Mouse (Mus musculus): ENCODE results near the gene Mfng.

The Mfng gene

DNA sequence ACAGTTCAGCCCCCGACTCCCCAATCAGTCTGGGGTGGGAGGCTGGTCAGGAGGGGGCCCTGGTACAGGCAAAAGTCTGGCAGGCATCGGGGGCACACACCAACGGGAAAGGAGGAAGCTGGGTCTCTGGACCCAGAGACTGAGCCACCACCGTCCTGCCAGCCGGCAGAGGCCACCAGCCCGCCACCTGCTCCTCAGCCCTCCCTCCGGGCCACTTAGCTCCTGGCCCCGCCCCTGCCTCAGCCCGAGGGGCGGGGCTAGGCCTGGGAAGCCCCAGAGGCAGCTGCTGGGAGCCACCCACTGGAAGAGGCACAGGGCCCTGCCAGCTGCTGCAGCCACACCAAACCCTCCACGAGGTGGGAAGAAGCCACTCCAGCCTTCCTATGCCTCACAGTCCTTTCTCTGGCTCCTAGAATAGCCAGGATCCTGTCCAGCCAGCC, at the start of gene Mfng:
TSS of gene Mfng (minus strand) at position 186 of the 440 bp plus-strand sequence.
- peak; percentile 93 for DNase-seq (ENCODE audit: low read depth)

DNA sequence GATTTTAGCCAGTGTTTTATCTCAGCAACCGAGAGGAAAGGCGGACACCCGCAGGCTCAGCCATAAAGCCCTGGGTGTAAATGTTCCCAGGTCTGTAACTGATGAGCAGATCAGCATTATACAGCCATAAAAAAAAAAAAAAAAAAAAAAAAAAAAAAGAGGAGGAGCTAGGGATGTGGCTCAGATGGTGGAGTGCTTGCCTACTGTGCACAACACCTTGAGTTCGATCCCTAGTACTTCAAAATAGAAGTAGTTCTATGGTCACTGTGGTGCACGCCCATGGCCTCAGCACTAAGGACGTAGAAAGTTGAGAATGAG, 42.8 kb upstream of the Mfng start:
- DNase-seq (ENCODE audit: low read depth): no peak

DNA sequence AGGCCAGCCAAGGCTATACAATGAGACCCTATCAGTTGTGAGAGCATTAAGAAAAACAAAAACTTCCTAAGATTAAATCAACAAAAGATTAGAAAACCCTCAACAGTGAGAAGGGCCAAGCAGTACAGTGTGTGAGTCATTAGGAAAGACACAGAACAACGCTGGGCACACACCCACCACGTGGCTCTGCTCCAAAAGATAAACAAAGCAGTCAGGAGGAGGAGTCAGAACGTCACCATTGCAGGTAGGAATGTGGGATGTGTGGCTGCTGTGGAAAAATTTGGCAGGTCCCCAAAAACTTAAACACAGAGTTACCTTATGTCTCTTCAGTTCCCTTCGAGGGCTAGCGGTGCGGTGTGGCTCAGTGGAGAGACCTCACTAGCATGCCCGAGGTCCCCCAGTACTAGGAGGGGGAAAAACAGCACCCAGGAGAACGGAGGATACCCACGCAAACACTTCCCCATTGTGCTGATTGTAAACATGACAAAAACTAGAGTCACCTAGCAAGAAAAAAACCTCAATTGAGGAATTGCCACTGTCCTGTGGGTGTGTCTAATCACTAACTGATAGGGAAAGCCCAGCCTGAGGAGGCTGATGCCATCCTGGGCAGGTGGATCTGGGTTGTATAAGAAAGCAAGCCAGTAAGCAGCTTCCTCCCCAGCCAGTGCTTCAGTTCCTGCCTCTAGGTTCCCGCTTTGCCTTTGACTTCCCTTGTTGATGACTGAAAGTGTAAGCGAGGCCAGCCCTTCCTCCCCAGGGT, 42.2 kb upstream of the Mfng start:
- DNase-seq (ENCODE audit: low read depth): peak; percentile 21

DNA sequence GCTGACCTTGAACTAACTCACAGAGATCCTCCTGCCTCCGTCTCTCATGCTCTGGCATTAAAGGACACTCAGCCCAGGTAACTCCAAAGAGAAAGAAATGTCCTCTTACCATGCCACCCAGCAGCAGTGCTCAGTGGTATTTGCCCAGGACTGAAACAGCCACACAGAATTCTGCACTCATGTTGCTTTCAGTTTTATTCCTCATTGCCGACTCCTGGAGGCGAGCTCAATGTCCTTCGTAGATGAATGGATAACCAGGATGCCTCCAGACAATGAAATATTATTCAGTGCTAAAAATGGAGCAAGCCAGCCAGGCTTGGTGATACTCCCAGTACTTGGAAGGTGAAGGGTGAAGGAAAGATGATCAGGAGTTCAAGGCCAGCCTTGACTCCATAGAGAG, 40.3 kb upstream of the Mfng start:
- DNase-seq (ENCODE audit: low read depth): no peak

DNA sequence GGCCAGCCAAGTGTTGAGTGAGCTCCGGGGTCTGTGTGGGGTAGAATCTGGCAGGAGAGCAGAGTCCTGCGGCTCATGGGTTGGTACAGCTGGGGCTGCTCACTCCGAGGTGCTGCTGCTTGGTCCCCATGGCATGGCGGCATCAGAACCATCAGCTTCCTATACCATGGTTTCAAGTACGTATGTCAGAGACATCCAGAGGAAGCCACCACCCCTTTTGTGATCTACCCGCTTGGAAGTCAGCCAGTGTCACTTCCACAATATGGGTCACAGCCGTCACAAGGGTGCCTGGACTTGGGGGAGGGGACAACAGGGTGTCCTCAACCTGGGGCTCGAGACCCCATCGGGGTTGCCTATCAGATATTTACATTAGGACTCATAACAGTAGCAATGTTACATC, 36.9 kb upstream of the Mfng start:
- no peak for DNase-seq (ENCODE audit: low read depth)

DNA sequence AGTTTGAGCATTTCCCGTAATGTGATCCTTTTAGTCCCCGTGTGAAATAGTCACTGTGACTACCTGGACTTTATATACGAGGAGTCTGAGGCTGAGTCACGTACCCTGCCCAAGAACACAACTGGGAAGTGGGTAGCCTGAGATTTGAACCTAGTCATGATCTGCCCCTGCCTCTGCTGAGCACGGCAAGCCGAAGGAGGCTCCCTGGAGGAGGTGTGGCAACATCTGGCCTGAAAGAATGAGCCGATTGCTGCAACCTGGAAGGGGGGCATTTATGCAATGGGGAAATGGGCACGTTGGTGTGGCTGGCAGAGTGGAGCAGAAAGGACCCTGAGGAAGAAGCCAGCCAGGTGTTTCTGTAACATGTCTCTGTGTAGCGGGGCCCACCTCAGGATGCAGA, 36.5 kb upstream of the Mfng start:
- no peak for DNase-seq (ENCODE audit: low read depth)

DNA sequence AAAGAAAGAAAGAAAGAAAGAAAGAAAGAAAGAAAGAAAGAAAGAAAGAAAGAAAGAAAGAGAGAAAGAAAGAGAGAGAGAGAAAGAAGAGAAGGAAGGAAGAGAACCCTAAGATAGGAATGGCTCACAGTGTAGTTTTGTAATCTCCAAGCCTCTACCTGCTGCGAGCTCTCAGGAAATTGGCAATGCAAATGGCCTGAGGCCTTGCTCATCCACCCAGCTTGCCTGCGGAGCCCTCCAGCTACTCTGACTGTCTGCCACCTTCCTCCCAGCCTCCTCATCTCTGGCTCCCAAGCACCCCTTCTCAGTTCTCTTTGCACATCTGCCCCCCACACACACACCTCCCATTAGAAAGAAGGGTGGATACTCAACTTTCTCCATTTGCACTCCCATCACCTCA, 35.7 kb upstream of the Mfng start:
- DNase-seq (ENCODE audit: low read depth): no peak

DNA sequence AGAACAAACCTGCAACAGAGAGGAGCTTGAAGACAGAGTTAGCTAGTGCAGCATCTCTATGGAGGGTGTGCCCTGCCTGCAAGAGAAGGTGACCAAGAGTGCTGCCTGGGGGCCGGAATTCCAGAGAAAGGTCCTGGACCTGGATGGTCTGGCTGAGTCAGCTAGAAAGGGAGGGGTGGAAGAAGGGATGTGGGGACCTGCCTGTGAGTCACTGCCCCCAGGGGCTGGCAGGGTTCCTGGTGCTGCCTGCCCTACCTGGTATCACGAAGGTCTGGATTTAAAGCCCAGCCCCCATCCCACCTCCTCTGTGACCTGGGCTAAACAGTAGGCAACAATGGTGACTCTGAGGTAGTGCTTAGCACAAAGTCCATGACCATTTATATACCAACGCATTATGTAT, 33.9 kb upstream of the Mfng start:
- no peak for DNase-seq (ENCODE audit: low read depth)

DNA sequence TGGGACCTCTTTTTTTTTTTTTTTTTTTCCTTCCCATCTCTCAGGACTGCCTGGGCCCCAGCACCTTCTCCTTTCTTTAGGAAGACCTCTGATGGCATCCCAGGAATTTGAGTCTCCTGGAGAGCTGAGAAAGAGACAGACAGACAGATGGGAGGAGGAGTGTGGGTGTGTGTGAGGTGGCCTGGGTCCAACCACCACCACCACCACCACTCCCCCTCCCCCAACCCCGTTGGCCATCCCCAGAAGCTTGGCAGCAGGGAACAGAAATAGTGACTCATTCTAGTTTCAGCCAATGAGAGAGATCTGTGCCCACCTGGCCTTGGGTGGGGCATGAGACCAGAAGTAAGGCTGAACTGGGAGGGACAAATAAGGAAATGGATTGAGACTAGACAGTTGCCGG, 33.3 kb upstream of the Mfng start:
- DNase-seq (ENCODE audit: low read depth): peak; percentile 24

DNA sequence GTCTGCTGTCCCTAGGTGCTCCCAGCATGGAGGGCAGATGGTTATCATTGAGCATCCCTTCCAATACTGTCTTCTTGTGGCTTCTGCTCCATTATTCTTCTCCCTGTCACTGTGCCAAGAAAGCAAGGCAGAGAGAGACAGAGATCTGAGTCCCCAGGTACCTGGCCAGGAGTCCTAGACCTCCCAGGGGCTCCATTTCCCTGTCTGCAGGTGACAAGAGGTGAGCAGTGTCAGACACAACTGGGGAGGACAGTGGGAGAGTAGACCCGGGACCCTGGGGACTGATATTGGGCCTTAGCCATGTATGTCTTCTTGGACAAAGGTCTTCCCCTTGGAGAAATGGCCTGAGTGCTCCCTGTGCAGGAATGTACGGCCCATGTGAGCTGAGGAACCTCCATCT, 32.1 kb upstream of the Mfng start:
- DNase-seq (ENCODE audit: low read depth): no peak

DNA sequence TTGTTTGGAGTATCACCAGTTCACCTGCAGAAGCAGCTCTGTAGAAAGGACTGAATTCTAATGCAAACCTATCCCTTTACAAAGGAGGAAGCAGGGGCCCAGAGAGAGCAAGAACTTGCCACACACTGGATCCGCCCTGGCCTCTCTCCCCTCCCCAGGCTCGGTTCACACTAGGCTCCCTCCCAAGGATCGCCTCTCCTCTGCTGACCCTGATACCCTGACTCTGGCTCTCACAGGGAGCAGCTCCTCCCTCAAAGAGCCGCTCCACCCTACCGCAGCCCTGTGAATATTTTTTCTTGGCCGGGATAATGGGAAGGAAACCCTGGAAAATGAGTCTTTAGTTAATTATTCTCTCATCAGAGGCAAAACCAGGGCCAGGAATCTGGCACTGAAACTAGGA, 31.1 kb upstream of the Mfng start:
- no peak for DNase-seq (ENCODE audit: low read depth)

DNA sequence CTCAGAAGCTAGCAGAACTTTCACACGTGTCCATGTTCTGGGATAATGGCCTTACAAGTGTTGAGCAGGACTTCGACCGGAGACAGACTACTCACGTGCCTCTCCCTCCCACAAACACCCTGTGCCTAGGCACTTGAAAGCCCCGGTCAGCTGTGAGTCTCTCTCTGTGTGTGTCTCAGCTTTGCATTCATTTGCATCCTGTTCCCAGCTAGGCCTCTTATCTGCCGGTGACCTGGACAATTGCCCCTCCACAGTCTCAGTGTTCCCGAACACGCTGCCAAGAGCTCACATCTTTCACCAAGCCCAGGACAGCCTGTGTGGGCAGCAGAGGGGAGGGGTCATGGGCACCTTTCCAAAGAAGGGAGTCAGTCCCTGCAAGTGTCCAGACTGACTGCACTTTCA, 30.2 kb upstream of the Mfng start:
- DNase-seq (ENCODE audit: low read depth): no peak

DNA sequence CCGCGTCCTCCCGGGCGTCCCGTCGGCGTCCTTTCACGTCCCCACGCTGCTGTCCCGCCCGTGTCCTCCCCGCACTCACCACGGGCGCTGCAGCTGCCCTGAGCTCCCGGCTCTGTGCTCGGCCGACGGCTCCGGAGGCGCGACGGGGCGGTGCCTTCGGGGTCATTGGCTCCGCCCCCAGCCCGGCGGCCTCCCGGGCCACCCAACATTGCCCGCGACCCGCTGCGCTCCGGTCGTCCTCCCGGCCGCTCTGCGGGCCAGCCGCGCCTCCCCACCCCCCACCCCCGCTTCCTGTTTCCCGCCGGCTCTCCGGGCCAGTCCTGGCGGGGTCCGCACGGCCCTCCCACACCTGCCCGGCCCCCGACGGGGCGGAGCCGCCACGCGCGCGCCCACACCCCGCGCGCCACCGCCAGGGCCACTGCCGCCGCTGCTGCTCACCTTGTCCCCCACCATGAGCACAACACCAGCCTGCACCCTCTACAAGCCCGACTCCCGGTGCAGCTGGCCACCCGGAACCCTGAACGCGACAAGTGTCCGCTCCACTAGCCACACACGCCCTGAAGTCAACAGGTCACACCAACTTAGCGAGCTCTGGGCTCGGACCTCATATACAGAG, 29.6 kb upstream of the Mfng start, which contains the start of gene Card10:
TSS of gene Card10 (minus strand) at position 267 of the 616 bp plus-strand sequence.
- DNase-seq (ENCODE audit: low read depth): no peak

DNA sequence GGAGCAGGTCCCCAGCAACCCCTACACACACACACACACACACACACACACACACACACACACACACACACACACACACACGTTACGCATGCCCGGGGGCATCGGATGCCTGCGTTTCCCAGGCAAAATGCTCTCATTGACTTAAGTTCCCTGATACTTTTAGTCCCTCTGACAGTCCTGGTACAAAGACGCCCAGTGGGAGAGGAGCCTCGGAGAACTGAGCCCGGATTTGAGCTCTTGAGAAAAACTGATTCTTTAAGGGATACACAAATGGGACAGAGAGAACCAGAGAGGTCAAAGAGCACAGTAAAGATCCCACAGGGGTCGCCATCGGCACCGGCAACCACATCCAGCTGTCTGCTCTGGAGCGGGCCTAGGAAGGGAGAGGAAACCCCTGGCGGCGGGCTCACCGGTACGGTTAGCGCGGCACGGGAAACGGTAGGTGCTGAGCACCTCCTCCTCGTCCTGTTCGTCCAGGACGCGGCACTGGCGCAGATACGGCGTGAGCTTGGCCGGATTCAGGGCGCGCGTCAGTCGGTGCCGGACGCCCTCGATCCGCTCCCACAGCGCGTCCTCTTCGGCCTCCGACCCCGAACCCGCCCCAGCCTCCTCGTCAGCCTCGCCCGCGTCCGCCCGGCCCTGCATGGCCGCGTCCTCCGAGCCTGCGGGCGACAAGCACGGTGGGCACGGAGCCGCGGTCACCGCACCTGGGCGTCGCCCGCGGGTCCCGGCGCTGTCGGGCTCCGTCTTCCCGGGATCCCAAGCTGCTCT, 28.9 kb upstream of the Mfng start:
- no peak for DNase-seq (ENCODE audit: low read depth)

DNA sequence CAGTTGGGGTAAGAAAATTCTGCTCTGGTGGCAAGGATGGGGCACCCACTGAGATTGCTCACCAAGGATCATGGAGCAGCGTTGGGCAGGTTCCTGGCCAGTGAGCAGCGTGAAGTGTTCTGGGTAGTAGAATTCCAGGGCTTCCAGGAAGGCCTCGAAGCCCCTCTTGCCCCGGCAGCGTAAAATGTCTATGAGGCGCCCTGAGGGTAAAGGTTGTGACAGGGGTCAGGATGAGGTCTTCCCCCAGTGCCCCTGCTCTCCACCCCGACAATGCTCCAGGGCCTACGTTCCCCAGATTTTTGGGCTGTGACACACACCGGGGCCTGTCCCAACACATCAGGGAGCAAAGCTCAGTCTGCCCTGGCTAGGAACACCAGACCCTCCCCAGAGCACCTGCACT, 28.3 kb upstream of the Mfng start:
- no peak for DNase-seq (ENCODE audit: low read depth)

DNA sequence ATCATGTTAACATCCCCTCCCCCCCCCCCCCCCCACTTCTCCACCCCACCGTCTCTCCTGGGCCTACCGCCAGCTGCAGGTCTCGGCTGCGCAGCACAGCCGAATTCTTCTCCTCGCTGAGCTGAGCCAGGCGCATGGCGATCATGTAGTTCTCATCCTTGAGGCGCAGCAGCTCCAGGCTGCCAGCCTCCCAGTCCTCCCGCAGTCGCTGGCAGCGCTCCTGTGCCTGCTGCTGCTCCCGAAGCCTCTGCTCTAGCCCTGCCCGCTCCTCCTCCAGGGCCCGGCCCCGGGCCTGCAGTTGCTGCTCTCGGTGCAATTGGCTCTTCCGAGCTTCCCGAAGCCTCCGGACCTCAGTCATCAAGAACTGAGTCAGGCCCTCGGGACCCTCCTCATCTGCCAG, 25.8 kb upstream of the Mfng start:
- no peak for DNase-seq (ENCODE audit: low read depth)

DNA sequence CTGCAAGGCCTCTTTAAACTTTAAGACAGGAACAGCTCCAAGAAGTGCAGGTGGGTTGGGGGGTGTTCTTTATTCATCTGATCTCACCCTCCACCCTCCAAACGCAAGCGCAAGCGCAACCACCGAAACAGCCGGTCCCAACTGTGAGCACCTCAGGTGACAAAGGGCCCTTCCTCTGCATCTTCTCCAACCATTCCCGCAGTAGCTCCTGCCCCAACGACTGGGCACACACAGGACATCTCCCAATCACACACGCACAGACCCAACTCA, 23.7 kb upstream of the Mfng start:
- no peak for DNase-seq (ENCODE audit: low read depth)

DNA sequence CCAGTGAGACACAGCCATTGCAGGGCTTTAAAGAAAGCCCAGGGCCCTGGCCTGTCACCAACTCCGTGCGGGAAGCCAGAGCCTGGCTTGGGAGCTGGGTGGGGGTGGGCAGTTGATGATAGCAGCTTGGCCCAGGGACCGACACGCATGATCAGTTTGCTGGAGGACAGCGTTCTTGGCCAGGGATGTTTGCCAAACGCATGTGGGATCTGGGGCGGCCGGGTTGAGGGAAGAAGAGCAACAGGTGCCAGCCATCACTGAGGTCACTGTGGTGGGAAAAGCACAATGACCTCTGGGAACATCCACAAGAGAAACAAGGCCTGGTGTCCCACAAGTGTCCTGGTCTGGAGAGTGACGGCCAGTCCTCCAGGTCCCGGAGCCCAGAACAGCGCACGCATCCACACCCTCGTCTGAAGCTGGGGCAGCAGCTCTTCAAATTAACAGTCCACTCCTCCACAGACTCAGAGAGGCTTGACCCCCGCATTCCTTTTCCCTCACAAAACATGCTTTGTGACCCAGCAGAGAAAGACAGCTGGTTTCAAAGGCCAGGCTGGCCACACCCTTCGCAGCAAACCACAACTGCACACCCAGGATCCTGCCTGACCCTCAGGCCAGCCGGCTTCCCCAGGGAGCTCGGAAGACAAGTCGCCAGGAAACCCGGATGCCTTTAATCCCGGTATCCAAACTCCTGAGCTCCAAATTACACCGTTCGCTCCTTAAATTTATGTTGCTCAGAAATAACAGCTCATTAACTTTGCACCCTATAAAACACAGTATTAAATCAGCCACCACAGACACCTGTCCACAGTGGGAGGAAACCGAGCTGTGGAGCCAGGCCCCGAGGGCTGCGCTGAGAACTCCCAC, 23.2 kb upstream of the Mfng start:
- no peak for DNase-seq (ENCODE audit: low read depth)

DNA sequence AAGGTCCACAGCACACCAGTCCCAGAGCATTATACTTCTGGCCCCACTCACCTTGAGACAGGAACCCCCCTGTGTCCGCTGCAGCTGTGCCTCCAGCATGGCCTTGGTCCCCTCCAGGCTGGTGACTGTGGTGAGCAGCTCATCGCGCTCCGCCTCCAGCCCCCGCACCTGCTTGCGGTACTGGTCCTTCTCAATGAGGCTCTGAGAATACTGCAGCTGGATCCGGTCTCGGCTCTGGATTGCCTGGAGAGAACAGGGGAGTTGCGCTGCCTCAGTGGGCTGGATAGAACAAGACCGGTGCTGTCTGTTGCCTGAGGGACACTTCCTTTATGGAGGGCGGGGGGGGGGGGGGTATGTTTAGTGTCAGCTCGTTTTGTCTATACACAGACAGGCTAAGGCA, 17.7 kb upstream of the Mfng start:
- no peak for DNase-seq (ENCODE audit: low read depth)

DNA sequence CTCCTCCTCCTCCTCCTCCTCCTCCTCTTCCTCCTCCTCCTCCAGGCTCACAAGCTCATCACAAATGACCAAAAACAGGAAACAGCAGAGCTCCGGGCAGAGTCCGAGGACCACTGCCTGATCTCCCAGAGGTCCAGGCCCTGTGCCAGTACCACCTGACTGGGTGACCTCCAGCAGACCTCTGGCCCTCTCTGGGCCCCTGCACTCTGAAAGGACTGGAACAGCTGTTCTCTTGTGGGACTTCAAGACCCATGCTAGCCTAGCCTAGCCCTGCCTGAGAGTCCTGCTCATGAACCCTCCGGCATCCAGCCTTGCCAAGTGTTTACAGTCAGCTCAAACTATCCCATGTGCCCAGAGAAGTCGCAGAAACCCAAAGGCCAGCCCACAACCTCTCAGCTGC, 17.2 kb upstream of the Mfng start:
- peak; percentile 42 for DNase-seq (ENCODE audit: low read depth)

DNA sequence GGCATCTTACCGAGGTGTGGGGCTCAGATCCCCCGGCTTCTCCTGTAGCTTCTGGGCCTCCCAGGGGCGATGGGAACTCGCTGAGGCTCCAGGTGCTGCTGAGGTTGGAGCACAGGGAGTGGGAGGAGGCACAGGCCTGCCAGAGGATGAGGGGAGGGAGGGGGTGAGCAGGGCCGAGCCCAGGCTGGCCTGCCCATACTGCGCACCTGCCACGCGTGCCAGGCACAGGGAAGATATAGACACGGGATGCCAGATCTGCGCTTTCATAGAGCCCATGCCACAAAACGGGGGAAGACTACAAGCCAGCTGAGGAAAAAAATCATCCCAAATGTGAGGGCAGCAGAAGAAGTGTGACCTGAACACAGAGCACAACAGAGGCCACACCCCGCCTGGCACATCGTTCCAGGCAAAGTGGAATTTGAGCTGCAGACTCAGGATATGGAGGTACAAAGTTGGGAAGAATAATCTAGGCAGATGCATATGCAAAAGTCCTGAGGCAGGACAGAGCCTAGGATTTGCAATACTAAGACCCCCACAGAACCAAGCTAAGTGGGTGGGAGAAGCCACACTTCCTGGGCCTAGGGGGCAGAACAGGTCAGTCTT, 16.5 kb upstream of the Mfng start:
- no peak for DNase-seq (ENCODE audit: low read depth)

DNA sequence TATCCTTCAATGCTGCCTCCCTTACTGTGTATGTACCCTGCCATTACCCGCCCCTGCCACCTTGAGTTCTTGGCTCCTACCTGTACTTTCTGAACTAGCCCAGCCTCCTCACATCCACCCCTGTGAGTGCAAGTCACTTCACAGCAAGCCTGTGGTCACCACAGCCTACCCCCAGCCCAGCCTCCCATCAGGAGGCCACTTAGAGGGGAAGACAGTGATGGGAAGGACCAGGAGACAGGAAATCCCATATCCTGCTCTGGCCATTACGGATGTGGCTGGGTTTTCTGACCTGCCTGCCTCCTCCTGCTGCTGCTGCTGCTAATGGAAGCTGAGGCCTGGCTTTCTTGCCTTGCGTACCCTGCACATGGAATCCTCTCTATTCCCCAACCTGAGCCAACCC, 14.8 kb upstream of the Mfng start:
- peak; percentile 26 for DNase-seq (ENCODE audit: low read depth)
